Mouse (Mus musculus): ENCODE measurements around the gene Hbb-bh2.
"Not testable (repeated sequence)": the region's sequence is repeated elsewhere in the genome, so short reads cannot be mapped to it uniquely, and the experiment has no call there.

Gene Hbb-bh2

DNA sequence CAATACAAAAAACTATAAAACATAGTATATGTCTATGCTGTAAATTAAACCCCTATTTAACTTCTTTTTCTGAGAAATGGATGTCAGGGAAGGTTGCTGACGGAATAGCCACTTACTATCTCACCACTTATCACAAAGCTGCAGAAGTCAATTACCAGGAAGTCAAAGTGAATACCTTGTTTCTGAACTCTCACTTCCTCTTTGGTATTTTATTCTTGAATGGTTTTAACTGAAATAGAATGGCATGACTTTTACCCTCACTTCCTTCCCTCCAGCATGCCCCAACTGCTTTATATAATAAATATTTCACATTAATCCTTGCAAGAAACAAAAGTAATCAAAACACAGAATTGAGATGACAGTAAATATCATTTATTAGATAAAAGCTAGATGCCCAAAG is 28.1 kb downstream of the Hbb-bh2 start:
- DNase-seq (ENCODE audit: low spot score in 2 of 2) = no peak

DNA sequence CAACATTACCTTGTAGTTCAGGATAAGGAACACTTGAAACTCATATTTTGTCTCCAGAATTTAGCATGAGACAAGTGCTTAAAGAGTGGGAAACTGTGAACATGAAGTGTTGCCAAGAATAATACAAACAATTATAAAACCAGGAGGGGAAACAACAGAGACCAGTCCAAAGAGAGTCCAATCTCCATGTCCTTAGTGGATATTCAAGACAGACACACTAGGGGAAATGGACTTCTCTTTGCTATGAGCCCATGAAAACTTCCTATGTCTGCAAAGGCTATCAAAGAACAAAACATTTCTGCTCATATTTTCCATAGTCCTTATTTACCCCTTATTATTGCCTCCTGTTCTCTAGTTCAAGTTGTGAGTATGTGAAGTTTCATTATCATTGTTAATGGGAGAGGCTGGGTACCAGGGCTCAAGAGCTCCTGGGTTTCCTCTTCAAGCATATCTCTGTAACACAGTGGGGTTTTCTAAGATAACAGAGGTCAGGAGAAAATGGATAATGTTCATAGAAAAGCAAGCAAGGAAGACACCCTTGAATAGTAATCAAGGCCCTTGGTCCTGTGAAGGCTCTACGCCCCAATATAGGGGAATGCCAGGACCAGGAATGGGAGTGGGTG is 29.0 kb downstream of the Hbb-bh2 start:
- DNase-seq (ENCODE audit: low spot score in 2 of 2) = no peak

DNA sequence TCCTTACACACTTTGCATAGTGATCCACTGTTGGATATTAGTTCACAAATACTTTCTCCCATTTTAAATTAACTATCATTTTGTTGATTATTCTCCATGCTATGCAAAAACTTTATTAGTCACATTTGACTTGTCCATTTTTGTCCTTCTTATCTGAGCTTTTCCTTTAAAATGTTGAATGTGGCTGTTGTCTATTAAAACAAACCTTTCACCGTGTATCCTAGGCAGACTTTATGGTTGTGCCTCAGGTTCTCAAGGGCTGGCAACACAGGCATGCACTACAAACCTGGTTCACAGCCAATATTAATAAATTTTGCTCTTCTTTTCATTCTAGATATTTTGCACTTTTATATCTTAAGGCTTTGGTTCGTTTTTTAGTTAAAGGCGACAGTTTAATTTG is 29.6 kb downstream of the Hbb-bh2 start:
- DNase-seq (ENCODE audit: low spot score in 2 of 2) = no peak

DNA sequence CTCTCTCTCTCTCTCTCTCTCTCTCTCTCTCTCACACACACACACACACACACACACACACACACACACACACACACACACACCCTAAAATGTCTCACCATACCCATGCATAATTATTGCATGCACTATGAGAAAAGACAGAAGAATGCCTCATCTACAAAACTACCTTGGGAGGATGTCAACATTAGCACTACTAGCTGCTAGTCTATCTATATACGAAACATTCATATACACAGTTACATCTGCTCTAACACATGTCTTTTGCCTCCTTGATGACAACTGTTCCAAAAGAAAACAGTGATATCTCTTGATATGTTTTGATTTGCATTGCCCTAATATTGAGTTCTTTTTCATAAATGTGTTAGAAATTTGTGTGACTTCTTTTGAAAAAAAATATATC is 30.0 kb downstream of the Hbb-bh2 start:
- DNase-seq (ENCODE audit: low spot score in 2 of 2) = no peak

DNA sequence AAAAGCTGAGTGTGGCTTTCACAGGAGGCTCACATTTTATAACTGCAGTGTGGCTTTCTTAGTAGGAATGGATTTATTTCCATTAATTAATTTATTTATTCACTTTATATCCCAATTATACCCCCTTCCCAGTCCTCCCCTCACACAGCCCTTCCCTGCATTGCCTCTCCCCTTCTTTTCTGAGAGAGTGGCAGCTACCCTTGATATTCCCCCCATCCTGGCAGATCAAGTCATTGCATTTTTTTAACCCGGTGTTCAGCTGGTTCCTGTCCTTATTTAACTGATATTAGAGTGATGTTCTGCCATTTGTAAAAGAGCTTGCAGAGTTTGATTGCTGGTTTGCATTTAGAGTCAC is 30.5 kb downstream of the Hbb-bh2 start:
- DNase-seq (ENCODE audit: low spot score in 2 of 2) = no peak

DNA sequence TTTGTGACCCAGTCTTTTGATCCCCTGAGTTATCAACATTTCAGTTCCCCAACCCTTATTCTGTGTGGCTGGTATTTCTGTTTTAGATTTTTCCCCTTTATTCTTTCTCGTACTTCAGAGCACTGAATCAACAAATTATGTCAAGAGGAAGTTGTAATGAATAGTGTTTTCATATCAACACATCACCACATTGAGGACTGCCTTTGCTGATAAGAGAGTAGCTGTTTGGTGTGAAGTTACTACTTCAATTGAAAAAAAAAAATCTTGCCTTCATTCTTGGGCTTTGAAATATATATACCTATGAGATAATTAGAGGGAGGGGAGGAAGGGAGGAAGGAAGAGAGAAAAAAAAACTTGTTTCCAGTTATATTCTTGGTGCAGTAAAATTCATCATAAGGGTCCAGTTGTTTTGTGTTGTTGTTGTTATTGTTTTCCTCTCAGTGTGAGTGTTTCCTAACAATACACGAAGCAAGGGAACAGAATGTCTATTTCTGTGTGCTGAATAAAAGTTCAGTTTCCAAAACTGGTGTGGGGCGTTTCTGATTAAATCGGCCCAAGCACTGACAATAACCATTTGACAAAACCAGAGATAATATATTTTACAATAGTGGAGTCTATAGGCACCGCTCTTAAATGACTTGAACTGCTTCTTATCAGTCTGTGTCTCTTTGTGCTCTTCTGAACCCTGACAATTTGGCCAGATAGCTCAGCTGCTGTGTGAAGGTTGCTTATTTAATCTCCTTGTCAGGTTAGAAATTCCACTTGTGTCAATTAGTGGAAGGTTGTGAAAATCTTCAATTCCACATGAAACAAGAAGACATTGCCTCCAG is 31.1 kb downstream of the Hbb-bh2 start:
- DNase-seq (ENCODE audit: low spot score in 2 of 2) = no peak

DNA sequence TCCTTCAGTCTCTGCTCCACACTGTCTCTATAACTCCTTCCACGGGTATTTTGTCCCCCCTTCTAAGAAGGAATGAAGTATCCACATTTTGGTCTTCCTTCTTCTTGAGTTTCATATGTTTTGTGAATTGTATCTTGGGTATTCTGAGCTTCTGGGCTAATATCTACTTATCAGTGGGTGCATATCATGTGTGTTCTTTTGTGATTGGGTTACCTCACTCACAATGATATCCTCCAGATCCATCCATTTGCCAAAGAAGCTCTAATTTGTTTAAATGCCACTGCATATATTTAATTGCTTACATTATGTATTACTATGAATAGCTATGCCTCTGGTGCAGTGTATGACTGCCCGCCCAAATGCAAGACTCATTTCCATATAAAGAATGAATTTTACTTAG is 32.2 kb downstream of the Hbb-bh2 start:
- not testable (repeated sequence) for DNase-seq (ENCODE audit: low spot score in 2 of 2)

DNA sequence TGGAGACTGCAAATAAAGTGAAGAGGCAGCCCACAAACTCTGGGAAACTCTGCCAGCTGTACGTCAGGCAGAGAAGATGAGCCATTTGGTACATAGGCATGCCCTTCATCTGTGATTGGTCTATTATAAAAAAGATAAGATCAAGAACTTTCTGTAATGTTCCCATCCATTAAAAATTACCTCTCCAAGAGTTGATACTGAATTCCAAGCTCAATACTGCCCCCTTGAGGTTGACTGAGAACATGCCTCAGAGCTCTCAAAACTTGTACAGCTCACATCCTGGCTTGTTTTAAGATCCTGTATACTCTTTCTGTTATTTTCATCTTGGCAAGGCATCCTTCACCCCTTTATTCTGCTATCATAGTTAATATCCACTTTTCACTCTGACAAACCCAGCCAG is 33.5 kb downstream of the Hbb-bh2 start:
- no peak for DNase-seq (ENCODE audit: low spot score in 2 of 2)

DNA sequence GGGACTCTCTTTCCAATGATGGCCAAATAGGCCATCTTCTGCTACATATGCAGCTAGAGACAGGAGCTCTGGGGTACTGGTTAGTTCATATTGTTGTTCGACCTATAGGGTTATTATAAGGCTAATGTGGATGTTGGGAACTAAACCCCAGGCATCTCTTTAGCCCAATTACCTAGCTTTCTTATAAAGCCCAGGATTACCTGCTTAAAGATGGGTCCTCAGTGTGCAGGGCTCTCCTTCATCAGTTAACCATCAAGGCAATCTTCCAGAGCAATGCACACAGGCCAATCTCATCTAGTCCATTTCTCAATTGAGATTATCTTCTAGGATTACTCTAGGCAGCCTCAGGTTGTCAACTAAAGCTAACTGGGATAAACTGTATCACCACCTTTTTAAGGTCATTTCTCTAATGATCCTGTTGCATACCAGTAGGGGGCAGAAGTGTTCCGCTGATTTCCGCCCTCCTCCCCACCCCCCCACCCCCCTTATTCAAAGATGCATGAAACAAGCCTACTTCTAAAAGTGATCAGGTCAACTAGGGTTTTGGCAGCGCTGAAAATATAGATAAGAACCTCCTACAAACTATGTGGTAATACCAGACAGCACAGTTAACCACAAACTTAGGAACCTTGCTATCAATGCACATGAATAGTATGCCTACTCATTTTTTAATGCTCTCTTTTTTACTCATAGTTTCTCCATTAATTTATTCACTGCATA is 47.5 kb downstream of the Hbb-bh2 start:
- no peak for DNase-seq (ENCODE audit: low spot score in 2 of 2)

DNA sequence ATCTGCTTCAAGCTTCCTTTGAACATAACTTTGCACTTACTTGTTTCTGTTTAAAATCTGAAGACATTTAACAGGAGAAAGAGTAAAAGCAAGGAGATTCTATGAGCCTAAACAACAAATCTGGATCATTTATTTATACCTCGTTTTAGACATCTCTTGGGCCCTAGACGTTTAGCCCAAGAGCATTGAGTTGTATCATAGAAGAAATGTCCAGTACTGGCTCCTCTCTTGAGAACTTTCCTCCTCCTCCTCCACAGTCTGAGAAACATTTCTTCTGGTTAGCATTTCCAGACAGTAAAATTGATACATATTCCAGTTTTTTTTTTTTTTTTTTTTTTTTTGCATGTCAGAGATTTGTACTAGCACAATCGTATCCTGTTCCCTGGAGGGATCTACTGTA is 48.6 kb downstream of the Hbb-bh2 start, which contains the start of gene Olfr67:
Gene Olfr67, minus strand, starts transcription at position 101 of the 400 bp plus-strand sequence.
- no peak for DNase-seq (ENCODE audit: low spot score in 2 of 2)
